Comparison of ENCODE assay signal across 8 mouse cellular contexts in genomic region chr17:26043249-26043636, GRCm38 (mm10). TPM values are rescaled to one million over a fixed set of nuclear protein-coding genes. Genes with fewer than 3 reads are reported as not detected.
DNase-seq lines count a peak whose midpoint lies in the region; ATAC-seq lines count a peak whose summit lies in the region.

No protein-coding gene starts in this region.

- peak; percentile 31 for ATAC-seq in frontal cortex, adult (ENCODE audit: low TSS enrichment)
- peak; percentile 77 for ATAC-seq in midbrain, embryonic 16.5 days
- no peak for ATAC-seq in megakaryocyte-erythroid progenitor cell, adult 5-6 weeks (replicated peaks; ENCODE audit: low FRiP score, low TSS enrichment, poor library complexity, severe bottlenecking)

- no peak overlapping the region for H3K9ac ChIP-seq in midbrain, embryonic 16.5 days (ENCODE audit: low read depth, low read length)

- no peaks in the 10 kb centered on the region for H3K9me3 ChIP-seq in midbrain, embryonic 16.5 days (replicated peaks; ENCODE audit: control insufficient read depth, low read length, poor library complexity, severe bottlenecking)

- H3K4me3 ChIP-seq in midbrain, embryonic 16.5 days (ENCODE audit: low read depth, low read length) = no peak overlapping the region

- H3K27me3 ChIP-seq in midbrain, embryonic 16.5 days (ENCODE audit: control insufficient read depth, insufficient read depth, low read depth, low read length) = no peaks in the 10 kb centered on the region

- H3K36me3 ChIP-seq in midbrain, embryonic 16.5 days (ENCODE audit: control insufficient read depth, insufficient read depth, low read length) = no peaks in the 10 kb centered on the region

- H3K4me1 ChIP-seq in midbrain, embryonic 16.5 days (ENCODE audit: control insufficient read depth, insufficient read depth, low read length) = peaks cover 31% of the 10 kb centered on the region

- H3K27ac ChIP-seq in midbrain, embryonic 16.5 days (ENCODE audit: low read length) = peak overlapping the region; percentile 71

- DNase-seq in MN1 (ENCODE audit: low spot score) = peak; percentile 83
- DNase-seq in adrenal gland, postnatal 36 days = peak; percentile 68 to 79
- DNase-seq in heart, postnatal 4 days = peak; percentile 90
- DNase-seq in left cerebral cortex, adult 11 months (ENCODE audit: low spot score) = peak; percentile 66
- DNase-seq in T-cell, adult 2 months (ENCODE audit: low spot score) = no peak

- WGBS in midbrain, embryonic 16.5 days = 52% methylated on average over 5 of the region's 5 CpGs

- no peak overlapping the region; the same call in 1 of the 2 replicates for H3K4me2 ChIP-seq in midbrain, embryonic 16.5 days (ENCODE audit: low read length)

RNA-seq across cellular contexts. Expression of gene Rab11fip3, which starts 26.1 kb away (rescaled TPM):
- total RNA-seq in adrenal gland, postnatal 36 days (2021) = 10 to 100 TPM; 17.9 to 21.9 TPM
- total RNA-seq in heart, postnatal 4 days (2021) = 10 to 100 TPM; 21.0 to 22.9 TPM
- 25.8 and 30.1 TPM in 2 replicates for polyA plus RNA-seq in midbrain, embryonic 16.5 days (2015; fragmentation: Nextera tagmentation; extraction: Ambion mirVana)
- 0.48 and 3.2 TPM in 2 replicates for total RNA-seq in megakaryocyte-erythroid progenitor cell, adult 5-6 weeks (2014; fragmentation: Nextera tagmentation)
- total RNA-seq in megakaryocyte-erythroid progenitor cell, adult 5-6 weeks (2017) = 0.33 and 0.65 TPM in 2 replicates

RNA-seq across cellular contexts. Expression of gene Decr2, which starts 46.9 kb away (rescaled TPM):
- 10 to 100 TPM; 17.8 to 27.2 TPM for total RNA-seq in adrenal gland, postnatal 36 days (2021)
- total RNA-seq in heart, postnatal 4 days (2021) = 10 to 100 TPM; 14.6 to 17.0 TPM
- 38.2 and 41.3 TPM in 2 replicates for polyA plus RNA-seq in midbrain, embryonic 16.5 days (2015; fragmentation: Nextera tagmentation; extraction: Ambion mirVana)
- 6.8 and 7.7 TPM in 2 replicates for total RNA-seq in megakaryocyte-erythroid progenitor cell, adult 5-6 weeks (2014; fragmentation: Nextera tagmentation)
- 5.6 and 7.8 TPM in 2 replicates for total RNA-seq in megakaryocyte-erythroid progenitor cell, adult 5-6 weeks (2017)

RNA-seq across cellular contexts. Expression of gene Nme4, which starts 52.2 kb away (rescaled TPM):
- 1 to 10 TPM; 2.2 to 3.5 TPM for total RNA-seq in adrenal gland, postnatal 36 days (2021)
- total RNA-seq in heart, postnatal 4 days (2021) = 10 to 100 TPM; 10.3 to 10.8 TPM
- 16.8 and 18.3 TPM in 2 replicates for polyA plus RNA-seq in midbrain, embryonic 16.5 days (2015; fragmentation: Nextera tagmentation; extraction: Ambion mirVana)
- total RNA-seq in megakaryocyte-erythroid progenitor cell, adult 5-6 weeks (2014; fragmentation: Nextera tagmentation) = 103 and 104 TPM in 2 replicates
- 70.5 and 80.3 TPM in 2 replicates for total RNA-seq in megakaryocyte-erythroid progenitor cell, adult 5-6 weeks (2017)

RNA-seq across cellular contexts. Expression of gene Capn15, which starts 57.6 kb away (rescaled TPM):
- total RNA-seq in adrenal gland, postnatal 36 days (2021) = 10 to 100 TPM; 16.7 to 23.8 TPM
- total RNA-seq in heart, postnatal 4 days (2021) = 10 to 100 TPM; 13.0 to 16.7 TPM
- 20.6 and 20.8 TPM in 2 replicates for polyA plus RNA-seq in midbrain, embryonic 16.5 days (2015; fragmentation: Nextera tagmentation; extraction: Ambion mirVana)
- total RNA-seq in megakaryocyte-erythroid progenitor cell, adult 5-6 weeks (2014; fragmentation: Nextera tagmentation) = 14.8 and 18.4 TPM in 2 replicates
- 1.7 and 3.5 TPM in 2 replicates for total RNA-seq in megakaryocyte-erythroid progenitor cell, adult 5-6 weeks (2017)

Comparison
In these comparisons a context has a peak if more than half of its experiments do, and no peak if none do; other contexts are left out.
1. RNA of gene Rab11fip3, which starts 26.1 kb away (total RNA-seq): 21.0 to 22.9 TPM in heart, postnatal 4 days and 17.9 to 21.9 TPM in adrenal gland, postnatal 36 days; 0.33 to 3.2 TPM in megakaryocyte-erythroid progenitor cell, adult 5-6 weeks; every median in the first group is over 4 times any median in the second.
2. RNA of gene Nme4, which starts 52.2 kb away (total RNA-seq): 70.5 to 104 TPM in megakaryocyte-erythroid progenitor cell, adult 5-6 weeks; 10.3 to 10.8 TPM in heart, postnatal 4 days and 2.2 to 3.5 TPM in adrenal gland, postnatal 36 days; every median in the first group is over 4 times any median in the second.